Mouse (Mus musculus) MEL (cell line): ENCODE data around the gene Mrpl42.

ENCODE experiments used
- GABPA ChIP-seq: IDR thresholded peaks from 2 replicates; pipeline ENCODE4 v1.6.1; 2012; ENCODE audit warnings: low read depth, mild to moderate bottlenecking, inconsistent platforms, low read length, improper control_type of control experiment, moderate library complexity
- NELFE ChIP-seq: IDR thresholded peaks from 2 replicates; pipeline ENCODE4 v1.6.1; 2011; ENCODE audit warnings: low read depth, low read length, improper control_type of control experiment
- POLR2A ChIP-seq, 2 experiments: IDR thresholded peaks; 2 replicates each; pipeline ENCODE4 v1.6.1; 2011 to 2012; ENCODE audit warnings: low read length in 2 of 2, mild to moderate bottlenecking in 2 of 2, control low read depth in 1 of 2, improper control_type of control experiment in 1 of 2, low read depth in 1 of 2, moderate library complexity in 1 of 2; ENCODE audit not compliant: control insufficient read depth in 1 of 2, insufficient read depth in 1 of 2, poor library complexity in 1 of 2
- RAD21 ChIP-seq: IDR thresholded peaks from 2 replicates; pipeline ENCODE4 v1.6.1; 2011; ENCODE audit warnings: mild to moderate bottlenecking, low read depth, low read length, improper control_type of control experiment
- SIN3A ChIP-seq: IDR thresholded peaks from 2 replicates; pipeline ENCODE4 v1.6.1; 2012; ENCODE audit warnings: low read length, improper control_type of control experiment, inconsistent platforms

- TF ChIP-seq POLR2A (IDR thresholded peaks at IDR 0.05; ENCODE audit: control insufficient read depth in 1 of 2, insufficient read depth in 1 of 2, low read depth in 1 of 2, low read length in 2 of 2, poor library complexity in 1 of 2) = no peak
- no peak for TF ChIP-seq RAD21
- TF ChIP-seq SIN3A = no peak
- TF ChIP-seq GABPA = no peak
- TF ChIP-seq NELFE = no peak
Observed at GRCm38 (mm10) chr10:95539260-95539659, 37.5 kb upstream of the Mrpl42 start.
